Mouse (Mus musculus): ENCODE results near the gene Kpna7. TPM values are rescaled to one million over a fixed set of nuclear protein-coding genes. Genes with fewer than 3 reads are reported as not detected.

Kpna7 gene
- polyA plus RNA-seq, 1 experiment from 2014 or later = not detected

DNA sequence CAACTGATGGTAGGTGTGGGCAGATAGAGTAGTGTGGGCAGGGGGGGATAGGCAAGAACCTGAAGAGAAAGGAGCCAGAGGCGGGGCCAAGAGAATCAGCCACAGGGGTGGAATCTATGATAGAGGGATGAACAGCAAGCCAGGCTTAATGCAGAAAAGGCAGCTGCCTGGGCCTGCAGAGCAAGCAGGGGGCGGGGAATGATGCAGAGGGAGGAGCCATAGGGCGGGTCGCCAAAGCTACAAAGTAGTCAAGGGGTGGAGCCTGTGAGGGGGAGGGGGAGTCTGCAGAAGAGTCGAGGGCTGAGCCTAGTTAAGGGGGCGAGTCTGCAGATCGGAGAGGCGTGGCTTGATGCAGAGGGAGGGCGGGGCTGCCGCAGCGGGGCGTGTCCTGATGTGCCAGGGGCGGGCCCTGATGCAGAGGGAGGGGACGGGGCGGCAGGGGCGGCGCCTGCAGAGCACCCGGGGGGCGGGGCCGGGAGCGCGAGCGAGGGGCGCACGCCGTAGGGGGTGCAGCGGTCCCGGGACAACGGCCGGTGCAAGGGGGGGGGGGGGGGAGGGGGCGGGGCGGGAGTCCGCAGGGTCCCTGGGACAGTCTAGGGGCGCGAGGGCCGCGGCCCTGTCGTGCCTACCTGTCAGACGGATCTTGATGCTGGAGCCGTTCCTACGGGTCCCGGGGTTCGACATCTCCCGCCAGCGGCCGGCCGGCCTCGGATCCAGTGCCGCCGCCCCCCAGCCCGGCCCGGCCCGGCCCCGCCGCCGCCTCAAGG lies 118.8 kb downstream of the Kpna7 start:
- peak overlapping the region; percentile 97 for H3K4me3 ChIP-seq (ENCODE audit: low read depth, low read length)
- peaks cover 5% of the 10 kb centered on the region for H3K4me1 ChIP-seq (ENCODE audit: insufficient read depth, low read depth, low read length)
- DNase-seq (ENCODE audit: low spot score) (peak; percentile 95), ATAC-seq (peak; percentile 83)
- TF ChIP-seq CTCF (IDR thresholded peaks at IDR 0.05) = no peak
- 5% methylated on average over 4 of the region's 56 CpGs for WGBS
- H3K36me3 ChIP-seq (ENCODE audit: insufficient read depth, low read length) = no peaks in the 10 kb centered on the region
- H3K9me3 ChIP-seq (ENCODE audit: low read length) = no peaks in the 10 kb centered on the region
- H3K27me3 ChIP-seq (replicated peaks; ENCODE audit: insufficient read depth, low read length) = no peaks in the 10 kb centered on the region
- peak overlapping the region; percentile 66 for H3K4me2 ChIP-seq (replicated peaks; ENCODE audit: low read depth, low read length)
- H3K27ac ChIP-seq (ENCODE audit: low read length) = peak overlapping the region; percentile 99
- peak overlapping the region; percentile 84 for H3K9ac ChIP-seq (replicated peaks; ENCODE audit: low read depth)

DNA sequence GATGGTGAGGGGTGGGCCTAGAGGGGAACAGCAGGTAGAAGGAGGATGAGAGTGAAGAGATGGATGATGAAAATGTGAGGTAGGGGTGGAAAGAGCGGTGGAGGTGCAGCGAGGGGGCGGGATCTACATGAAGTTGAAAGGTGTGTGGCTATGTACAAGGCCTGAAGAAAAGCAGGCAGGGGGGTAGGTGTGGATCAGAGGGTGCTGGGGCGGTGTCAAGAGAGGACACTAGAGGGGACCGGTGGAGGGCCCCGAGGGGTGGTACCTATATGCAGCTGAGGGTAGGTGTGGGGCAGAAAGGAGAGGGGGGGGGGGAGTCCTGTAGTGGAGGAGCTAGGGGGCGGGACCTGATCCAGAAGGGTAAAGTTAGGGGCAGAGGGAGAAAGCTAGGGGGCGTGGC lies 119.4 kb downstream of the Kpna7 start:
- H3K4me3 ChIP-seq (ENCODE audit: low read depth, low read length) = 0 out of 2 replicates have a peak overlapping the region, but pooled peaks have one; percentile 97
- H3K4me1 ChIP-seq (ENCODE audit: insufficient read depth, low read depth, low read length) = peaks cover 7% of the 10 kb centered on the region
- no peak for TF ChIP-seq CTCF (IDR thresholded peaks at IDR 0.05)
- no peak for TF ChIP-seq EP300 (IDR thresholded peaks at IDR 0.05)
- ATAC-seq (no peak), DNase-seq (ENCODE audit: low spot score) (peak; percentile 18)
- peak overlapping the region; percentile 66 for H3K4me2 ChIP-seq (replicated peaks; ENCODE audit: low read depth, low read length)
- no peaks in the 10 kb centered on the region for H3K27me3 ChIP-seq (replicated peaks; ENCODE audit: insufficient read depth, low read length)
- no peak overlapping the region for H3K27ac ChIP-seq (ENCODE audit: low read length)
- WGBS = 30% methylated on average over 8 of the region's 8 CpGs
- H3K36me3 ChIP-seq (ENCODE audit: insufficient read depth, low read length) = no peaks in the 10 kb centered on the region
- H3K9ac ChIP-seq (replicated peaks; ENCODE audit: low read depth) = no peak overlapping the region
- no peaks in the 10 kb centered on the region for H3K9me3 ChIP-seq (ENCODE audit: low read length)

DNA sequence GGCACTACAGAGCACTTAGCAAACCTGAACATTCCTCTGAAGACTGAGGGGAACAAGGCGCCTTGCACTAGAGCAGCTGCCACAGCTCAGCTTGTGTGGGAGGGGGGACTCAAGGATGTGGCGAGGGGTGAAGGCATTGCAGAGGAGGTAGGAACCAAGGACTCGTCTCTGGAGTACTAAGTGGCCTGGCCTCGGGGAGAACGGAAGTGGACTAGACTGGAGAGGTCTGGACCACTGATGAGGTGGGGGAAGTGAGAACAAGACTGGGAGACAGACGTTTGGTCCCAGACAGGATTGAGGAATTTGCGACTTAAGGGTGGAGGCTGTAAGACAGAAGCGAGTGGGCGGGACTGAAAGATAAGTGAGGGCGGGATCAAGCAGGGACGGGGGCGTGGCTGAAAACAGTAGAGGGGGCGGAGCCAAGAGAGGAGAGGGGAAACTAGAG lies 120.0 kb downstream of the Kpna7 start:
- TF ChIP-seq CTCF (IDR thresholded peaks at IDR 0.05) = no peak
- TF ChIP-seq EP300 (IDR thresholded peaks at IDR 0.05) = no peak; the same call in 1 of the 2 replicates
- WGBS = 5% methylated on average over 13 of the region's 13 CpGs
- no peaks in the 10 kb centered on the region for H3K36me3 ChIP-seq (ENCODE audit: insufficient read depth, low read length)
- no peaks in the 10 kb centered on the region for H3K27me3 ChIP-seq (replicated peaks; ENCODE audit: insufficient read depth, low read length)
- ATAC-seq (peak; percentile 37), DNase-seq (ENCODE audit: low spot score) (peak; percentile 90)
- H3K4me2 ChIP-seq (replicated peaks; ENCODE audit: low read depth, low read length) = peak overlapping the region; percentile 39
- H3K9ac ChIP-seq (replicated peaks; ENCODE audit: low read depth) = no peak overlapping the region
- H3K9me3 ChIP-seq (ENCODE audit: low read length) = no peaks in the 10 kb centered on the region
- peaks cover 9% of the 10 kb centered on the region for H3K4me1 ChIP-seq (ENCODE audit: insufficient read depth, low read depth, low read length)
- H3K4me3 ChIP-seq (ENCODE audit: low read depth, low read length) = no peak overlapping the region
- peak overlapping the region; percentile 33 for H3K27ac ChIP-seq (ENCODE audit: low read length)

DNA sequence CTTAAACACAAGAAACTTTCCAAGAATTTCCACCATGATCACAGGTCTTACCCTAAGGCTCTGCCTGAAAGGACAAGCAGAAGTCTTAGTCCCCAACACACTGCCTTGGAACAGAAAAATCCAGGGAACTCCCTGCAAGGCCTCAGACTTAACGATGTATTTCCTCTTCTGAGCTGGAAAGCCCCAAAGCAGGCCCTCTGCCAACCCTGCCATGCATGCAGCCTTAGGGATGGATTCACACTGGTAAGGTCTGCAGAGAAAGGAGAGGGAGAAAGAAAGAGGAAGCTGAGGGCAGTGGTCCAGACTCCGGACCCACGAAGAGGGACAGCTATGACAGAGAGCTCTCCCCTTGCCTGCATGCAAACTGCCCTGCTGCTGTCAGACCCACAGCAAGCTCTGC lies 120.4 kb downstream of the Kpna7 start:
- TF ChIP-seq EP300 (IDR thresholded peaks at IDR 0.05) (no peak), CTCF (IDR thresholded peaks at IDR 0.05) (no peak)
- DNase-seq (ENCODE audit: low spot score) = no peak
- peak overlapping the region; percentile 33 for H3K27ac ChIP-seq (ENCODE audit: low read length)
- H3K9me3 ChIP-seq (ENCODE audit: low read length) = no peaks in the 10 kb centered on the region
- H3K4me3 ChIP-seq (ENCODE audit: low read depth, low read length) = no peak overlapping the region
- peaks cover 9% of the 10 kb centered on the region for H3K4me1 ChIP-seq (ENCODE audit: insufficient read depth, low read depth, low read length)
- H3K27me3 ChIP-seq (replicated peaks; ENCODE audit: insufficient read depth, low read length) = no peaks in the 10 kb centered on the region
- H3K4me2 ChIP-seq (replicated peaks; ENCODE audit: low read depth, low read length) = peak overlapping the region; percentile 39
- WGBS = 6% methylated on average over 3 of the region's 3 CpGs
- H3K36me3 ChIP-seq (ENCODE audit: insufficient read depth, low read length) = no peaks in the 10 kb centered on the region
- ATAC-seq = no peak
- H3K9ac ChIP-seq (replicated peaks; ENCODE audit: low read depth) = no peak overlapping the region

DNA sequence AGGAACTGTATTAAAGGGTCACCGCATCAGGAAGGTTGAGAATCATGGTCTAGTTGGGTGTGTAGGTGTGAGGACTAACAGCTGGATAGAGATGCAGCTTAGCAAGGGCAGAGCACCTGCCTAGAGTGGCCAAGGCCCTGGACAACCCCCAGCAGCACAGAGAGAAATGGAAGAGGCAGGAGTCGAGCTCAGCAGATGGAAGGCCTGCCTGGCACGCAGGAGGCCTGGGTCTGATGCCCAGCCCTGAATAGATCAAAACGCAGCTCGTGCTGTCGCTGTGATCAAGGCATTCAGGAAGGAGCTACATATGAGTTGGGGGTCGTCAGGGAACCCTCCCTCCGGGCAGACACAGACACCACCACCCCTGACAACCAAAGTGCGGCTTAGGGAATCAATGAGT lies 125.6 kb downstream of the Kpna7 start:
- WGBS = 77% methylated on average over 9 of the region's 9 CpGs
- H3K36me3 ChIP-seq (ENCODE audit: insufficient read depth, low read length) = no peaks in the 10 kb centered on the region
- H3K9me3 ChIP-seq (ENCODE audit: low read length) = no peaks in the 10 kb centered on the region
- H3K4me1 ChIP-seq (ENCODE audit: insufficient read depth, low read depth, low read length) = peaks cover 10% of the 10 kb centered on the region; the same call in 1 of the 2 replicates
- no peak overlapping the region for H3K9ac ChIP-seq (replicated peaks; ENCODE audit: low read depth)
- no peak for TF ChIP-seq CTCF (IDR thresholded peaks at IDR 0.05)
- H3K27ac ChIP-seq (ENCODE audit: low read length) = no peak overlapping the region
- H3K4me3 ChIP-seq (ENCODE audit: low read depth, low read length) = no peak overlapping the region
- H3K4me2 ChIP-seq (replicated peaks; ENCODE audit: low read depth, low read length) = no peak overlapping the region
- ATAC-seq (no peak), DNase-seq (ENCODE audit: low spot score) (no peak)
- no peaks in the 10 kb centered on the region for H3K27me3 ChIP-seq (replicated peaks; ENCODE audit: insufficient read depth, low read length)

DNA sequence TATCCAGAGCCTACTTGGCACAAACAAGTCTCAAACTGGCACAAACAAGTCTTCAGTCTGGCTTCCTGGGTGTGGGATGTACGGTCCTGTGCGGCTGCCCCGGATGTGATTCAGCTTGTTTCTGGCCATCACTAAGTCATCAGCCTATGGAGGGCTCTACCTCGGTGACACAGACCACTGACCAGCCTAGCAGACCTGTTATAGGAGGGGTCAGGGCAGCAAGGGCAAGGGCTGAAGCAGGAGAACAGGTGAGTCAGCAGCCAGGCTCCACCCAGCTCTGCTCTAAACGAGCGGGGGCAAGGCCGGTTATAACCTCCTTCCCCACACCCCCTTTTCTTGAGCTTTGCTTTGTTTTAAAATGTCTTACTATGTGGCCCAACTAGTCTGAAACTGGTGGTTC lies 129.4 kb downstream of the Kpna7 start:
- H3K27ac ChIP-seq (ENCODE audit: low read length) = no peak overlapping the region
- no peak overlapping the region for H3K4me3 ChIP-seq (ENCODE audit: low read depth, low read length)
- H3K9ac ChIP-seq (replicated peaks; ENCODE audit: low read depth) = no peak overlapping the region
- ATAC-seq = peak; percentile 10; the same call in 1 of the 2 replicates
- peaks cover 6% of the 10 kb centered on the region; the same call in 1 of the 2 replicates for H3K4me1 ChIP-seq (ENCODE audit: insufficient read depth, low read depth, low read length)
- no peak overlapping the region for H3K4me2 ChIP-seq (replicated peaks; ENCODE audit: low read depth, low read length)
- no peaks in the 10 kb centered on the region for H3K9me3 ChIP-seq (ENCODE audit: low read length)
- no peaks in the 10 kb centered on the region for H3K36me3 ChIP-seq (ENCODE audit: insufficient read depth, low read length)
- no peak for DNase-seq (ENCODE audit: low spot score)
- no peaks in the 10 kb centered on the region for H3K27me3 ChIP-seq (replicated peaks; ENCODE audit: insufficient read depth, low read length)
- TF ChIP-seq EP300 (IDR thresholded peaks at IDR 0.05) (no peak), CTCF (IDR thresholded peaks at IDR 0.05) (no peak)
- WGBS = 66% methylated on average over 7 of the region's 7 CpGs

All from lung, postnatal 0 days (tissue).